Mouse (Mus musculus): ENCODE measurements around the gene Jdp2. TPM values are rescaled to one million over a fixed set of nuclear protein-coding genes. Genes with fewer than 3 reads are reported as not detected.
A peak's percentile ranks its signal among the peaks of the same experiment; 100 is the strongest.

The Jdp2 gene
- polyA plus RNA-seq, 1 experiment from 2014 or later, result 0.24 TPM

DNA sequence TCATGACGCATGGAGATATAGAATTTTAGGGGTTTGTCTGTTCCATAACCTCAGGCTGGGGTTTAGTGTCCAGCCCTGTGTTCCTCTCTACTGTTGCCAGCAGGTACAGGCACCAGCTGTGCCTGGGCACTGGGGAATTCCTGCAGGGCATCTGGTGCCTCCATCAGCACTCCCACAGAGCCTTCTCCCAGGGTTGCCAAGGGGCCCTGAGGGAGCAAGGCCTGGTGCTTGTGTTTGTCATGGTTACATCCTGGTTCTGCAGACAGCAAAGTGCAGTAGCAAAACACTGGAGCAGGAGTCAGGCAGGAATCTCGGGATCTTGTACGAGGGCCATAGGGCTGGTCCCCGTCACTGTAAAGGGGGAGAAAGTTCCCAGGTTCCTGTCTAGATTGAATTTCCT lies 22.8 kb downstream of the Jdp2 start:
- Histone ChIP-seq H3K9ac (replicated peaks) (no peak overlapping the region), H3K27me3 (no peaks in the 10 kb centered on the region), H3K4me1 (replicated peaks) (peaks cover 31% of the 10 kb centered on the region), H3K4me2 (replicated peaks) (no peak overlapping the region), H3K9me3 (no peaks in the 10 kb centered on the region), H3K27ac (peak overlapping the region; percentile 40; the same call in 1 of the 2 replicates), H3K36me3 (no peaks in the 10 kb centered on the region; the same call in 1 of the 2 replicates), H3K4me3 (replicated peaks) (no peak overlapping the region)
- 89% methylated on average over 4 of the region's 4 CpGs for WGBS
- no peak for ATAC-seq

DNA sequence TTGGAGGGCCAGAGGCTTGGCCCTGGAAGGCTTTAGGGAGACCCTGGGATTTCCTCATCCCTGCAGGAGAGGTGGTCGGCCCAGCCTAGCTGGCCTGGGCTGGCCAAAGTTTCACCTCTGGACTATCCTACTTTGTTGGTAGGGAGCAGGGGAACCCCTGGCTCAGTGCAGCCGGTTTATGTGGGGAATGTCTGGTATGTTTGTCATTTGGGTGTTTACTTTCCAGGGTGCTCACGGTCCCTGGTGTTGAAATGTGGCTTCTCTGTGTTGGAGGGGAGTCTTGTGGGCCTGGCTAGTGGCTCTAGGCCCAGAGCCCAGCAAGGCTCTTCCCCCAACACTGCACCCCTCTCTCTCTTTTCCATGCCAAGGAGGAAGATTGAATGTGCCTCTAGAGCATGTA lies 24.9 kb downstream of the Jdp2 start:
- no peaks in the 10 kb centered on the region for H3K9me3 ChIP-seq
- peaks cover 31% of the 10 kb centered on the region for H3K4me1 ChIP-seq (replicated peaks)
- no peaks in the 10 kb centered on the region; the same call in 1 of the 2 replicates for H3K36me3 ChIP-seq
- no peak overlapping the region for H3K9ac ChIP-seq (replicated peaks)
- no peak overlapping the region for H3K27ac ChIP-seq
- WGBS, result 79% methylated on average over 3 of the region's 3 CpGs
- no peak for ATAC-seq
- no peak overlapping the region for H3K4me3 ChIP-seq (replicated peaks)
- H3K4me2 ChIP-seq (replicated peaks), result no peak overlapping the region
- no peaks in the 10 kb centered on the region for H3K27me3 ChIP-seq

DNA sequence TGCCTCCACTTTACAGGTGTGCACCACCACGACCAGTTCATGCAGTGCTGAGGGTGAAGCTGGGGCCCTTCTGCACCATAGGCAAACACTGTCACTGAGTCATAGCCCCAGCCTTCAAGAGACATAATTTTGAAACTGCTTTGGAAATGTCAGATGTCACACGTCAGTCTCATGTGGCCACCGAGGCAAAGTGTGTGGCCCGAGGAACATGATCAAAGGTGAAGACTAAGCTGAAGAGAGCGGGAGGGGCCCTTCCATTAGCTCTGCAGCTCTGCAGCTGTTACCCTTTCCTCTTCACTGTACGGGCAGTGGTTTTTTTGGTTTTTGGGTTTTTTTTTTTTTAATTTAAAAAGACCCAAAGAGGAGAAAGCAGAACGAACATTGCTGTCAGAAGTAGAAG lies 25.8 kb downstream of the Jdp2 start:
- WGBS, result 91% methylated on average over 7 of the region's 7 CpGs
- H3K27me3 ChIP-seq, result no peaks in the 10 kb centered on the region
- H3K4me1 ChIP-seq (replicated peaks), result peaks cover 24% of the 10 kb centered on the region
- H3K27ac ChIP-seq, result no peak overlapping the region
- H3K4me2 ChIP-seq (replicated peaks), result no peak overlapping the region
- ATAC-seq, result no peak
- H3K9me3 ChIP-seq, result no peaks in the 10 kb centered on the region
- no peak overlapping the region for H3K9ac ChIP-seq (replicated peaks)
- H3K36me3 ChIP-seq, result no peaks in the 10 kb centered on the region; the same call in 1 of the 2 replicates
- H3K4me3 ChIP-seq (replicated peaks), result no peak overlapping the region

DNA sequence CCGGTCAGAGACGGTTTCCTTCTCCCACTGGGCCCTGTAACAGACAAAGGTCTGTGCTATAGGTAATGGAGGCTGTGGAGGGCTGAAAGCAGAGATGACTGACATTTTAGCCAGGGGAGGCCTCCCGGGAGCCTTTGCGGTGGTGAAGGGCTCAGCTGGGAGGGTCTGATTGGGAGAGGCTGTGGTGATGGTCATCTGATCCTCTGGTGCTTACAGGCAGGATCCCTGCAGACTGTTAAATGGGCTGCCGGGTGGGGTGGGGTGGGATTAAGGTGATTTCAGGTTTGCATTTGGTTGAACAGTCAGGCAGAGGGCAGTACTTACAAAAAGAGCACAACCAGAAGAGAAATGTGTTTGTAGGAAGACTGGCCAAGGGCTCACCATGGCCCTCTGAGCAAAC lies 27.0 kb downstream of the Jdp2 start:
- H3K4me3 ChIP-seq (replicated peaks), result no peak overlapping the region
- H3K36me3 ChIP-seq, result no peaks in the 10 kb centered on the region; the same call in 1 of the 2 replicates
- H3K9ac ChIP-seq (replicated peaks), result no peak overlapping the region
- ATAC-seq, result no peak
- H3K27ac ChIP-seq, result no peak overlapping the region
- H3K4me2 ChIP-seq (replicated peaks), result no peak overlapping the region
- WGBS, result 59% methylated on average over 5 of the region's 5 CpGs
- H3K4me1 ChIP-seq (replicated peaks), result peaks cover 12% of the 10 kb centered on the region
- no peaks in the 10 kb centered on the region for H3K27me3 ChIP-seq
- no peaks in the 10 kb centered on the region for H3K9me3 ChIP-seq

DNA sequence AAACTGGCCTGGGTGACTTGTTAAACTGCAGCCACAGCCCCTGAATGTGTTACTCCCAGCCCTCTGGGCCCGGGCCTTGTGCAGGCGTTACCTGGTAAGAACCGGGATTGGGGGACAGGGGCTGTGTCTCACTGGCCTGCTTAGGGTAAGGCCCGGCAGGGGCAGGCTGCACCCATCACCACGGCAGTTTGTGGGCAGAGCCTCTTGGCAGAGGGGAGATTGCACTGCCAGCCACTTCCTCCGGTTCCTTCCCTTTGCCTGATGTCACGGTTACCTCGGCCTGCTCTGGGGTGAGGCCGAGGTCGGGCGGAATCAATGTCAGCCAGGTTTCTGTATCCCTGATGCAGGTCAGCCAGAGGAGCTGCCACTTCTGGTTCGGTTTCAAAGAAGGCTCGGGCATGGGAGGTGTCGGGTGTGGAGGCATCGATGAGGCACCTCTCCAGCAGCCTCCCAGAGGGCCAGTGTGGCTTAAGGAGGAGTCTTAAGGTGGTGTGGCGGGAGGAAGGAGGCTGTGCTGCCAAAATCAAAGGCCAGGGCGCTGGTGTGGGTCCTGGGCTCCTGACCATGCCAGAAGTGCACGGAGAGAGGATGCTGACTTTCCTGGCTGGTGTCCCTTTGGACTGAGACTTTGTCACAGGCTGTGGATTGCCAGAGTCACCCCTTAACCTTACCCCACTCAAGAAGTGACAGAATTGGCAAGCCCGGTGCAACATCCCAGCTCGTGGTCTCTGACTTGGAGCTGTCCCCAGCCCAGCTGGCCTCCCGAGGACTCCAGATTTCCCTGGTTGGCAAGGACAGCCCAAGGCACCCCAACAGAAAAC lies 31.0 kb downstream of the Jdp2 start:
- Histone ChIP-seq H3K27me3 (no peaks in the 10 kb centered on the region), H3K36me3 (peaks cover 21% of the 10 kb centered on the region), H3K27ac (no peak overlapping the region), H3K9ac (replicated peaks) (no peak overlapping the region), H3K9me3 (no peaks in the 10 kb centered on the region), H3K4me2 (replicated peaks) (no peak overlapping the region), H3K4me1 (replicated peaks) (0 out of 2 replicates have a peak, but pooled peaks cover 3% of the 10 kb centered on the region), H3K4me3 (replicated peaks) (no peak overlapping the region)
- ATAC-seq, result no peak
- WGBS, result 83% methylated on average over 21 of the region's 21 CpGs

DNA sequence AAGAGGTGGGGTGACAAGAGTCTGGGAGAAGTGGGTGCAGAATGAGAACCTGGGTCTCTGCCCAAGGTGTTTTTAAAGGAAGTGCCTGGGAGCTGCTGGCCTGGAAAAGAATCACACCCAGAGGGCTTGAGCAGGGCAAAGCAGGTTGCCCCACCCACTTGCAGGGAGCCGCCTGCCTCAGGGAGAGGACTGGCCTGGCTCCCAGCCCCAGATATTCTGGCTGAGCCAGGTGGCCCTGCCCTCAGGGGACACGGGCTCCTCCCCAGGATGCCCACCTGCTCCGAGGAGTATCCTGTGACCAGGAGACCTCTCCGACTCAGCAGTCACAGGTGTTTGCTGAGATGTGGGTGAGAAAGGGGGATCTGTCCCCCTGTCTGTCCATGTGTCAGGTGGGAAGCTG lies 32.4 kb downstream of the Jdp2 start:
- Histone ChIP-seq H3K36me3 (peaks cover 21% of the 10 kb centered on the region), H3K4me3 (replicated peaks) (no peak overlapping the region), H3K9ac (replicated peaks) (no peak overlapping the region), H3K4me2 (replicated peaks) (no peak overlapping the region), H3K27me3 (no peaks in the 10 kb centered on the region), H3K4me1 (replicated peaks) (no peaks in the 10 kb centered on the region), H3K9me3 (no peaks in the 10 kb centered on the region), H3K27ac (no peak overlapping the region)
- no peak for ATAC-seq
- WGBS, result 89% methylated on average over 4 of the region's 4 CpGs

DNA sequence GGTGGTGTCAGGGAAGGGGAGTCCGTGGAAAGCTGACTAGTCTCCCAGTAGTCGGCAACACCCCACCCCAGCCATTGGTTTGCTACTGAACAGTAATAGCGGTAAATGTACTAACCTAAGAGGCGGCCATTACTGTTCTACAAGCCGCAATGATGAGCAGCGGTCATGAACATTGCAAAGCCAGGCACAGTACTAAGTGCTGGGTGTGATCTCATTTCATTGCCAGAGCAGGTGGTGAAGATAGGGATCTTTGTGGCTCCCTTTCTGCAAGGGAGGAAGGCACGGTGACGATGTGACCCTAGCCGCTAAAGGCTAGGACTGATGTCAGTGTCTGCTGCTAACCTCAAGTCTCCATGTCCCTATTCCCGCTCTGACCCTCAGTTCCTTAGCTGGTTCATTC lies 33.5 kb downstream of the Jdp2 start:
- no peak overlapping the region for H3K9ac ChIP-seq (replicated peaks)
- H3K27ac ChIP-seq, result no peak overlapping the region
- H3K36me3 ChIP-seq, result peaks cover 21% of the 10 kb centered on the region
- no peaks in the 10 kb centered on the region for H3K27me3 ChIP-seq
- no peak overlapping the region for H3K4me3 ChIP-seq (replicated peaks)
- no peaks in the 10 kb centered on the region for H3K4me1 ChIP-seq (replicated peaks)
- 93% methylated on average over 10 of the region's 10 CpGs for WGBS
- no peak for ATAC-seq
- H3K9me3 ChIP-seq, result no peaks in the 10 kb centered on the region
- no peak overlapping the region for H3K4me2 ChIP-seq (replicated peaks)

DNA sequence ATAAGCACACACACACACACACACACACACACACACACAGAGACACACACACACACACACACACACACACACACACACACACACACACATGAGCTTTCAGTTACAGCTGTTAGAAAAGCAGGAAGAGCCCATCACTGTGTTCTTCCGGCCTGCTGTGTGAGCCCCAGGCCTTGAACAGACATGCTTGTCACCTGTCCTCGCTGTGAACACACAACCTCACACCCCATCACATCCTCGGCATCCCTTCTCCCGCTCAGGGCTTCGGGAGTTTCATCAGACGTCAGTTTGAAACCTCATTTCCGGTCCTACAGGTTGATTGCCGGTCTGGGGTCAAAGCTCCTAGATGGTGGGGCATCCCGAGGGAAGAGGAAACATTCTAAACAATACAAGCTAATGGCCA lies 39.1 kb downstream of the Jdp2 start:
- Histone ChIP-seq H3K9me3 (no peaks in the 10 kb centered on the region), H3K4me3 (replicated peaks) (no peak overlapping the region), H3K9ac (replicated peaks) (no peak overlapping the region), H3K36me3 (peaks cover 20% of the 10 kb centered on the region), H3K4me1 (replicated peaks) (0 out of 2 replicates have a peak, but pooled peaks cover 4% of the 10 kb centered on the region), H3K27me3 (no peaks in the 10 kb centered on the region), H3K27ac (0 out of 2 replicates have a peak overlapping the region, but pooled peaks have one; percentile 7), H3K4me2 (replicated peaks) (no peak overlapping the region)
- 90% methylated on average over 9 of the region's 9 CpGs for WGBS
- ATAC-seq, result no peak

DNA sequence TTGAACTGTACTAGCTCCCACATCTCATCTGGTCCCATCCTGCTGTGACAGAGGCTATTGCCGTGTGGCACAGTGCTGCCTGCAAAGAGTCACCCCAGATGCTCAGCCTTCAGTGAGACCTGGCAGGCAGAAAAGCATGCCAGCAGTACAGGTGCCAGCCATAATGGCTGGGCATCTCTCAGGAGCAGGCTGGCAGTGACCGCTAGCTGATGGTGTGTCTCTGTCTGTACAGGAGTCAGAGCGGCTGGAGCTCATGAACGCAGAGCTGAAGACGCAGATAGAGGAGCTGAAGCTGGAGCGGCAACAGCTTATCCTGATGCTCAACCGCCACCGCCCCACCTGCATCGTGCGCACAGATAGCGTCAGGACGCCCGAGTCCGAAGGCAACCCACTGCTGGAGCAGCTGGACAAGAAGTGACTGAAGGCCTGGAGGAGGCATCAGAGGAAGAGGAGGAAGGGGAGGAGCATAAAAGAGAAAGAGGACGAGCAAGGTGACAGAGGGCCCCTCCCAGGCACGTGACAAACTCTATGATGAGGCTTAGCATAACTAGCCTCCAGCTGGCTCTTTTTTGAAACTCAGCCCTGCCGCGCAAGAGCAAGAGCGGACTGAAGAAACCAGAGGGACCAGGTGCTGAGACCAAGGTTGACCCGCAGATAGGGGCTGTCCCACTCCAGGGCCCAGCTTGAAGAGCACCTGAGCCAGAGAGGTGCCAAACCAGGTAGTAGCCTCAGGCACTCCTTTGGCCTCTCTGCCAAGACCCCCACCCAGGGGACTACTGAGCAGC lies 39.9 kb downstream of the Jdp2 start:
- no peaks in the 10 kb centered on the region for H3K9me3 ChIP-seq
- 72% methylated on average over 20 of the region's 20 CpGs for WGBS
- H3K9ac ChIP-seq (replicated peaks), result no peak overlapping the region
- H3K27ac ChIP-seq, result no peak overlapping the region
- no peak overlapping the region for H3K4me3 ChIP-seq (replicated peaks)
- H3K36me3 ChIP-seq, result peaks cover 14% of the 10 kb centered on the region; the same call in 1 of the 2 replicates
- H3K4me2 ChIP-seq (replicated peaks), result no peak overlapping the region
- H3K27me3 ChIP-seq, result no peaks in the 10 kb centered on the region
- 0 out of 2 replicates have a peak, but pooled peaks have one; percentile 11 for ATAC-seq
- H3K4me1 ChIP-seq (replicated peaks), result 0 out of 2 replicates have a peak, but pooled peaks cover 4% of the 10 kb centered on the region

DNA sequence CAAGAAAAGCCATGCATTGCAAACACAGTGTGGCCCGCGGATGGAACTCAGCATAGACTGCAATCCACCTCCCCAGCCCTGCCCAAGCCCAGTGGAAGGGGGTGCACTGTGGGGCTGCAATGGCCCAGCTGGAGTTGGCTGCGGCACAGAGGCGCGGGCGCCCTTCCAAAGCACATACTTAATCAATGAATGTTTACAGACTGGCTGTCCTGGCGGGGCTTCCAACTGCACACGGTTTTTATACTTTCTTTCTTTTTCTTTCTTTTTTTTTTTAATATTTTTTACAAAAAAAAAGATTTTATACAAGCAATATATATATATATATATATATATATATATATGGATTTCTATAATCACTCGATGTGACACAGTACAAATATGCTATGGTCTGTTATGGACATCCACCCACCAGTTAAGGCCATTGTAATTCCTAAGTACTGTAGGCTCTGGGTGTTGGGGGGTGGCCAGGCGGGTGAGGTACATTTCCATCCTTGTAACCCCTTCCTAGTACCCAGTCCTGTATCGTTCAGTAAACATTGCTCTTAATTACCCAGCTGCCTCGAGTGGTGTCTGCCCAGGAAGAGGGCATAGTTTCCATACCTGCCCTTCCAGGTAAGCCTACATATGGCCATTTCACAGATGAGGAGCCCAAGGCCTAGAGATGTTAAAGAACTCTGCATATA lies 40.6 kb downstream of the Jdp2 start:
- Histone ChIP-seq H3K4me3 (replicated peaks) (no peak overlapping the region), H3K4me1 (replicated peaks) (0 out of 2 replicates have a peak, but pooled peaks cover 4% of the 10 kb centered on the region), H3K9ac (replicated peaks) (no peak overlapping the region), H3K9me3 (no peaks in the 10 kb centered on the region), H3K27ac (no peak overlapping the region), H3K27me3 (no peaks in the 10 kb centered on the region), H3K4me2 (replicated peaks) (no peak overlapping the region), H3K36me3 (peaks cover 12% of the 10 kb centered on the region; the same call in 1 of the 2 replicates)
- WGBS, result 86% methylated on average over 12 of the region's 12 CpGs
- ATAC-seq, result 0 out of 2 replicates have a peak, but pooled peaks have one; percentile 34

DNA sequence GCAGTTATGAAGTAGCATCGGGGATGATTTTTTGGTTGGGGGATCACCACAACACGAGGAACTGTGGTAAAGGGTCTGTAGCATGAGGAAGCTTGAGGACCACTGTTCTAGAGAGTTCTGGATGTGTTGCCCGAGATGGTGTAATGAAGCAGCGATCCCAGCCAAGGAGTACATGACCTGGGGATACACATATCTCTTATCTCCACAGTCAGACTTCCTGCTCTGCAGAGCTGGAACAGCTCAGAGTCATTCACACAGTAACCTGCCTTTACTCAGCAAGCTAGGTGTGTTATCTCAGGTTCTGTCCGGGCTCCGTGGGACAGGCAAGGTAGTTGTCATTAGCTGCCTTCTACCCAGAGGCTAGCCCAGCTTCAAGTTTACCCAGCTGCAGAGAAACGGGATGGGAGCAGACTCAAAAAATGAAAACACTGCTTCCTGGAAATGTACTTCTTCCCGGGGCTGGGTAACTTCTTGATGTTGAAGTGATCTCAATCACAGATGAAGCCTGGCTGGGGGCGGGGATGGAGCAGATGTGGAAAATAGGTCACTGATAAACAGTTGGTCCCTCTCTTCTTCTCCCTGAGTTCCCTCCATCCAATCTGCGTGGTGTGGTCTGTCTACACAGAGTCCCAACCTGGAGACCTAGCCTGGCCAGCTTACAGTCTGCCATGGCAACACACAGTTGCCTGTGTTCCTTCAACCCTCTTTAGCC lies 42.2 kb downstream of the Jdp2 start:
- Histone ChIP-seq H3K4me1 (replicated peaks) (0 out of 2 replicates have a peak, but pooled peaks cover 4% of the 10 kb centered on the region), H3K36me3 (peaks cover 12% of the 10 kb centered on the region; the same call in 1 of the 2 replicates), H3K9me3 (no peaks in the 10 kb centered on the region), H3K4me2 (replicated peaks) (no peak overlapping the region), H3K9ac (replicated peaks) (no peak overlapping the region), H3K27ac (no peak overlapping the region; the same call in 1 of the 2 replicates), H3K27me3 (no peaks in the 10 kb centered on the region), H3K4me3 (replicated peaks) (no peak overlapping the region)
- WGBS, result 87% methylated on average over 10 of the region's 10 CpGs
- no peak for ATAC-seq

Data from midbrain, embryonic 13.5 days (tissue).